Mouse (Mus musculus) kidney, adult 2 months (tissue): ENCODE measurements at regions not wholly inside any gene's neighbourhood (a gene's known extent, or its start where the extent isn't known, plus 50 kb on each side); places are given as distances from the start of the nearest gene placed in this dataset.

ENCODE experiments used
- CTCF ChIP-seq: fragments of 200-500 bp; conservative IDR thresholded peaks from 2 replicates; pipeline ENCODE4 v1.5.1; 2011; ENCODE audit warnings: low read depth, mild to moderate bottlenecking, control low read depth, low read length, moderate library complexity, mixed read lengths; ENCODE audit not compliant: insufficient read depth, insufficient read length
- POLR2A ChIP-seq: fragments of 200-500 bp; IDR thresholded peaks from one replicate; pipeline ENCODE4 v1.6.1; 2011; ENCODE audit warnings: low read depth, low read length, control low read depth

GRCm38 (mm10) chr1:193496265-193497183 lies 126.4 kb upstream of the Camk1g start:
- TF ChIP-seq CTCF (no peak), POLR2A (no peak)
